Mouse (Mus musculus) embryonic facial prominence, embryonic 15.5 days (tissue): ENCODE measurements around the gene AI597479. TPM values are rescaled to one million over a fixed set of nuclear protein-coding genes. Genes with fewer than 3 reads are reported as not detected.
A peak's percentile ranks its signal among the peaks of the same experiment; 100 is the strongest.

Experiments
- ATAC-seq: fragments of 200-750 bp; cut with Nextera tagmentation; 2 replicates; pipeline ENCODE4 v1.8.0; 2017; ENCODE audit warnings: low read depth, moderate TSS enrichment; ENCODE audit not compliant: insufficient number of reproducible peaks, low FRiP score, low TSS enrichment
- H3K27ac ChIP-seq: fragments of 300-500 bp; sonication (generic); replicated peaks from 2 replicates; pipeline ENCODE4 v1.5.1; 2015; ENCODE audit warnings: mild to moderate bottlenecking, inconsistent platforms
- H3K27me3 ChIP-seq: fragments of 300-500 bp; sonication (generic); 2 replicates; pipeline ENCODE4 v1.6.1; 2015; ENCODE audit warnings: inconsistent platforms
- H3K36me3 ChIP-seq: fragments of 300-500 bp; sonication (generic); 2 replicates; pipeline ENCODE4 v1.6.1; 2015; ENCODE audit warnings: mild to moderate bottlenecking, inconsistent platforms
- H3K4me1 ChIP-seq: fragments of 300-500 bp; sonication (generic); 2 replicates; pipeline ENCODE4 v1.6.1; 2015; ENCODE audit warnings: inconsistent platforms
- H3K4me2 ChIP-seq: fragments of 300-500 bp; sonication (generic); replicated peaks from 2 replicates; pipeline ENCODE4 v1.6.1; 2015; ENCODE audit warnings: mild to moderate bottlenecking, inconsistent platforms
- H3K4me3 ChIP-seq: fragments of 300-500 bp; sonication (generic); replicated peaks from 2 replicates; pipeline ENCODE4 v1.5.1; 2015; ENCODE audit warnings: mild to moderate bottlenecking, inconsistent platforms
- H3K9ac ChIP-seq: fragments of 300-500 bp; sonication (generic); 2 replicates; pipeline ENCODE4 v1.6.1; 2015; ENCODE audit warnings: inconsistent platforms
- H3K9me3 ChIP-seq: fragments of 300-500 bp; sonication (generic); replicated peaks from 2 replicates; pipeline ENCODE4 v1.6.1; 2016; ENCODE audit warnings: inconsistent platforms
- WGBS: fragments of 180-500 bp; shearing (Covaris S2); methylation state at CpG from one replicate; pipeline ENCODE4 v1.1.7; 2015; 5-methylcytosine and 5-hydroxymethylcytosine counted together
- polyA plus RNA-seq: library from polyadenylated mRNA; unstranded; fragments of >200 nt; fragmentation: Nextera tagmentation; extraction: Ambion mirVana; gene quantifications from 2 replicates; pipeline ENCODE4 v1.2.1, GENCODE M21; 2015

The AI597479 gene
- polyA plus RNA-seq, 1 experiment from 2014 or later, result 30.0 TPM

GRCm38 (mm10) chr1:43143791-43144190 lies 45.3 kb downstream of the AI597479 start:
- Histone ChIP-seq H3K9ac (no peak overlapping the region), H3K4me1 (peaks cover 11% of the 10 kb centered on the region), H3K36me3 (no peaks in the 10 kb centered on the region), H3K27ac (no peak overlapping the region), H3K4me3 (no peak overlapping the region), H3K4me2 (no peak overlapping the region), H3K9me3 (no peaks in the 10 kb centered on the region), H3K27me3 (no peaks in the 10 kb centered on the region)
- 87% methylated on average over 4 of the region's 4 CpGs for WGBS
- no peak for ATAC-seq

- Histone ChIP-seq H3K36me3 (no peaks in the 10 kb centered on the region), H3K4me1 (peaks cover 11% of the 10 kb centered on the region), H3K4me3 (no peak overlapping the region), H3K9me3 (no peaks in the 10 kb centered on the region), H3K27ac (no peak overlapping the region), H3K9ac (no peak overlapping the region), H3K4me2 (no peak overlapping the region), H3K27me3 (no peaks in the 10 kb centered on the region)
- WGBS, result 79% methylated on average over 8 of the region's 8 CpGs
- no peak for ATAC-seq
Measured at GRCm38 (mm10) chr1:43144338-43144906, 45.9 kb downstream of the AI597479 start.

GRCm38 (mm10) chr1:43145388-43145787 lies 46.9 kb downstream of the AI597479 start:
- no peaks in the 10 kb centered on the region for H3K9me3 ChIP-seq
- H3K27me3 ChIP-seq, result no peaks in the 10 kb centered on the region
- no peak overlapping the region for H3K27ac ChIP-seq
- H3K4me3 ChIP-seq, result no peak overlapping the region
- H3K36me3 ChIP-seq, result no peaks in the 10 kb centered on the region
- WGBS, result 67% methylated on average over 6 of the region's 6 CpGs
- H3K4me1 ChIP-seq, result peaks cover 11% of the 10 kb centered on the region
- H3K4me2 ChIP-seq, result no peak overlapping the region
- no peak overlapping the region for H3K9ac ChIP-seq
- ATAC-seq, result no peak

- Histone ChIP-seq H3K4me2 (no peak overlapping the region), H3K36me3 (no peaks in the 10 kb centered on the region), H3K4me3 (no peak overlapping the region), H3K27ac (no peak overlapping the region), H3K9ac (no peak overlapping the region), H3K4me1 (peaks cover 5% of the 10 kb centered on the region; the same call in 1 of the 2 replicates), H3K27me3 (no peaks in the 10 kb centered on the region), H3K9me3 (no peaks in the 10 kb centered on the region)
- whole genome bisulfite sequencing, result 48% methylated on average over 2 of the region's 2 CpGs
- no peak for ATAC-seq
Measured at GRCm38 (mm10) chr1:43147474-43147873, 49.0 kb downstream of the AI597479 start.

GRCm38 (mm10) chr1:43150225-43150624 lies 51.7 kb downstream of the AI597479 start:
- no peaks in the 10 kb centered on the region for H3K9me3 ChIP-seq
- H3K27me3 ChIP-seq, result no peaks in the 10 kb centered on the region
- no peak overlapping the region for H3K9ac ChIP-seq

GRCm38 (mm10) chr1:43152626-43153025 lies 54.1 kb downstream of the AI597479 start:
- H3K4me3 ChIP-seq, result no peak overlapping the region
- no peaks in the 10 kb centered on the region for H3K36me3 ChIP-seq
- no peak overlapping the region for H3K4me2 ChIP-seq
- 87% methylated on average over 4 of the region's 4 CpGs for WGBS
- no peaks in the 10 kb centered on the region for H3K27me3 ChIP-seq
- H3K27ac ChIP-seq, result no peak overlapping the region
- ATAC-seq, result no peak
- no peaks in the 10 kb centered on the region for H3K4me1 ChIP-seq
- no peak overlapping the region for H3K9ac ChIP-seq
- no peaks in the 10 kb centered on the region for H3K9me3 ChIP-seq

More at GRCm38 (mm10) chr1:43150225-43150624, 51.7 kb downstream of the AI597479 start:
- H3K4me1 ChIP-seq, result no peaks in the 10 kb centered on the region
- ATAC-seq, result no peak
- H3K4me2 ChIP-seq, result no peak overlapping the region
- WGBS, result 74% methylated on average over 3 of the region's 3 CpGs
- no peaks in the 10 kb centered on the region for H3K36me3 ChIP-seq
- no peak overlapping the region for H3K4me3 ChIP-seq
- no peak overlapping the region for H3K27ac ChIP-seq

- Histone ChIP-seq H3K9me3 (no peaks in the 10 kb centered on the region), H3K4me3 (no peak overlapping the region), H3K27me3 (no peaks in the 10 kb centered on the region), H3K27ac (no peak overlapping the region), H3K9ac (no peak overlapping the region), H3K4me2 (no peak overlapping the region), H3K36me3 (no peaks in the 10 kb centered on the region), H3K4me1 (no peaks in the 10 kb centered on the region)
- ATAC-seq, result no peak
- 79% methylated on average over 5 of the region's 5 CpGs for WGBS
Measured at GRCm38 (mm10) chr1:43153538-43153937, 55.0 kb downstream of the AI597479 start.

- no peak overlapping the region for H3K4me2 ChIP-seq
- H3K36me3 ChIP-seq, result no peaks in the 10 kb centered on the region
- H3K27me3 ChIP-seq, result no peaks in the 10 kb centered on the region
- H3K27ac ChIP-seq, result no peak overlapping the region
- no peak overlapping the region for H3K9ac ChIP-seq
- no peaks in the 10 kb centered on the region for H3K9me3 ChIP-seq
- 70% methylated on average over 2 of the region's 2 CpGs for WGBS
- no peak for ATAC-seq
- 0 out of 2 replicates have a peak, but pooled peaks cover 1% of the 10 kb centered on the region for H3K4me1 ChIP-seq
- H3K4me3 ChIP-seq, result no peak overlapping the region
Measured at GRCm38 (mm10) chr1:43154491-43154890, 56.0 kb downstream of the AI597479 start.

GRCm38 (mm10) chr1:43157907-43158306 lies 59.4 kb downstream of the AI597479 start:
- no peaks in the 10 kb centered on the region for H3K36me3 ChIP-seq
- H3K4me2 ChIP-seq, result no peak overlapping the region
- H3K9me3 ChIP-seq, result no peaks in the 10 kb centered on the region
- H3K4me1 ChIP-seq, result 0 out of 2 replicates have a peak, but pooled peaks cover 8% of the 10 kb centered on the region
- ATAC-seq, result no peak
- no peak overlapping the region for H3K4me3 ChIP-seq
- H3K27me3 ChIP-seq, result no peaks in the 10 kb centered on the region
- WGBS, result 77% methylated on average over 2 of the region's 2 CpGs
- no peak overlapping the region for H3K27ac ChIP-seq
- H3K9ac ChIP-seq, result no peak overlapping the region

- Histone ChIP-seq H3K4me2 (no peak overlapping the region), H3K4me1 (peaks cover 17% of the 10 kb centered on the region; the same call in 1 of the 2 replicates), H3K36me3 (no peaks in the 10 kb centered on the region), H3K27me3 (0 out of 2 replicates have a peak, but pooled peaks cover 1% of the 10 kb centered on the region), H3K4me3 (no peak overlapping the region), H3K27ac (no peak overlapping the region), H3K9ac (no peak overlapping the region), H3K9me3 (no peaks in the 10 kb centered on the region)
- 51% methylated on average over 4 of the region's 4 CpGs for WGBS
- ATAC-seq, result no peak
Measured at GRCm38 (mm10) chr1:43159429-43159828, 60.9 kb downstream of the AI597479 start.

- no peak overlapping the region for H3K27ac ChIP-seq
- H3K4me1 ChIP-seq, result peaks cover 17% of the 10 kb centered on the region; the same call in 1 of the 2 replicates
- ATAC-seq, result no peak
- H3K27me3 ChIP-seq, result 0 out of 2 replicates have a peak, but pooled peaks cover 3% of the 10 kb centered on the region
- H3K36me3 ChIP-seq, result no peaks in the 10 kb centered on the region
- 88% methylated on average over 3 of the region's 3 CpGs for WGBS
- peak overlapping the region; percentile 81; the same call in 1 of the 2 replicates for H3K4me2 ChIP-seq
- no peaks in the 10 kb centered on the region for H3K9me3 ChIP-seq
- H3K4me3 ChIP-seq, result peak overlapping the region; percentile 57
- H3K9ac ChIP-seq, result no peak overlapping the region
Measured at GRCm38 (mm10) chr1:43162394-43162793, 63.9 kb downstream of the AI597479 start.

- ATAC-seq, result no peak
- no peaks in the 10 kb centered on the region for H3K36me3 ChIP-seq
- H3K9me3 ChIP-seq, result no peaks in the 10 kb centered on the region
- 0 out of 2 replicates have a peak, but pooled peaks cover 3% of the 10 kb centered on the region for H3K27me3 ChIP-seq
- H3K4me3 ChIP-seq, result peak overlapping the region; percentile 57
- 2% methylated on average over 6 of the region's 6 CpGs for WGBS
- H3K27ac ChIP-seq, result no peak overlapping the region
- peak overlapping the region; percentile 88 for H3K9ac ChIP-seq
- H3K4me2 ChIP-seq, result peak overlapping the region; percentile 81
- H3K4me1 ChIP-seq, result peaks cover 20% of the 10 kb centered on the region
Measured at GRCm38 (mm10) chr1:43163084-43163466, 64.6 kb downstream of the AI597479 start.
